Mouse (Mus musculus) forelimb bud, embryonic 11.5 days (tissue): ENCODE data around the gene Dpf1.

Experiments
- DNase-seq: peaks from one replicate; pipeline ENCODE4 v3.0.0-alpha.2; 2012; ENCODE audit warnings: low read depth, low spot score

Gene Dpf1

DNA sequence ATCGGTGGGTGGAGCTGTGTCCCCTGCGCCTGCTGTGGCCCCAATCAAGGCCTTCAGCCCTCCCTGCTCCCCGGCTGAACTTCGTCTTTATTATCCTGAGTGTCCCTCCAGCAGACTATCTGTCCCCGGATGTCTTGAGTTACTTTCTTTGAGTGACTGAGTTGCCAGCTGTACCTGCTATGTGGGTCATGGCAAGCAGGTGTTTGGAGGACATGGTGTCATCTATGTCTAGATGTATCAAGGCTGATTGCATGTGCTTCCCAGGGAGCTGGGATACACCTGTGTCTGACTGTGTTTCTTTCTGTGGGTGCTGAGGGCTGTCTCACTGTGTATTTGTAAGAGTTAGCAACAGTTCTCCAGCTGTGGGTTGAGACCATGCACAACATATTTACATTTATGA, 6.0 kb downstream of the Dpf1 start:
- no peak for DNase-seq

DNA sequence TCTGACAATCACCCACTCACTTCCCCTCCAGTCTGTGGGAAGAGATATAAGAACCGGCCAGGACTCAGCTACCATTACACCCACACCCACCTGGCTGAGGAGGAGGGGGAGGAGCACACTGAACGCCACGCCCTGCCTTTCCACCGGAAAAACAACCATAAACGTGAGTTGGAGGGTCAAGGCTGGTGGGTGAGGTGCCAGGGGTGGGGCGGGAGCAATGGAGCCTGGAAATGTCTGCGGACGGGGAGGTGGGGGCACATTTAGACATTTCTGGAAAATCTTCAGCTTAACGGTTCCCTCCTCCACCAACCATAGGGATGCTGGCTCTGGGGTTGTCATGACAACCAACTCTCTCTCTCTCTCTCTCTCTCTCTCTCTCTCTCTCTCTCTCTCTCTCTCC, 9.3 kb downstream of the Dpf1 start:
- DNase-seq, result no peak

DNA sequence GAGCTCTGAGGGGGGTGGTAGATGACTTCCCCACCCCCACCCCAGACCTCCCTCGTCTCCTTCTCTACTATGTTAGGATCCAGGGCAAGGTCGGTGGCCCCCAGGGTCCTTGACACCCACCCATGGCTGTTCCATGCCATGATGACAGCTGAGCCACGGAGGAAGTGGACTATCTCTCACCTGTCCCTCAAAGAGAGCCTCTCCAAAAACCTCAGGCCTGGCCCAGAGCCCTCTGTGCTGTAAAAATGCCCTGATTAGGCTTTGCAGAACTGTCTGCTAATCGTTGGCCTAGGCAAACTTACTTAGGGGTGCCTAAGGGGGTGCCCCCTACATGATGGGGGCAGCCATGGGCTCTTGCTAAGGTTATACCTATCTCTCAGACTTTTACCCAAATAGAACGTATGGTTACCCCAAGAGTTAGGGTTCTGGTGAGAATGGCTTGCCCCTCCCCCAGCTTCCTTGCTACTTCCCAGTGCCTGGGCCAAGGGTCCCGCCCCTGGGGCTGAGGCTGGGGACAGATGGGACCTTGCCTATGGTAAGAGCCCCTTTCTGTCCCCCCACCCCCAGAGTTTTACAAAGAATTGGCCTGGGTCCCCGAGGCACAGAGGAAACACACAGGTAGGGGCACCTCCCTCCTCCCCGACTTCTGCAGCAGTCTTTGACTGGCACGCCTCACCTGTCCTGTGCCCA, 10.0 kb downstream of the Dpf1 start:
- no peak for DNase-seq

DNA sequence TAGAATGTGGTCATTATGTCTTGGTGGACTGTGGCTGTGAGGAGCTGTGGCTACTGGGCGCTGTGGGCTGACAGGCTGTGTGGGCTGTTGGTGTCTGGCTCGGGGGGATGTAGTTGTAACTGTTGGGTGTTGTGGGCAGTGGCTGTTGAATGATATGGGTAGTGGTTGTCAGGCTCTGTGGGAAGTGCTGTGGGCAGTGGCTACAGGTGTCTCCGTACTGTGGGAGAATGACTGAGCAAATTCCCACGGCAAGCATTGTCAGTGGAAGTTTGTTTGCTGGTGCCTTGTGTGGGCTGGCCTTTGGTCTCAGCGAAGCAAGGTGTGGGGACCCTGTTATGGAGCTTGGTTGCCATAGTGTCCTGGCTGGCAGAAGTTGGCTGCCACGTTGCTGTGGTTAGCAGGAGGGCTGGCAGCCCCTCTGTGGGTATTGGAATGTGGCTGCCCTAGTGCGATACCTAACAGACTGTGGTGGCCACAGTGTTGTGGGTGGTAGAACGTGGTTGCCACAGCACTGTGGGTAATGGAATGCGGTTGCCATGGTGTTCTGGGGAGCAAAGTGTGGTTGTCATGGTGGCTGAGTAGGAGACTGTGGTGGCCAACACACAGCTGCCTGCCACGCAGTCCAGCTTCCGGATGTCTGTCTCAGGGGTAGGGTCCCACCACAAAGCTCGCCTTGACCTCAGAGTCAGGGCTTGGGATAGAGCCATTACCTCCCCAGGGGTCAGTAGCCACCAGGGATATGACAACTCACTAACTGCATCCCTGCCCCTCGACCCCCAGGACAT, 11.3 kb downstream of the Dpf1 start:
- DNase-seq, result no peak

DNA sequence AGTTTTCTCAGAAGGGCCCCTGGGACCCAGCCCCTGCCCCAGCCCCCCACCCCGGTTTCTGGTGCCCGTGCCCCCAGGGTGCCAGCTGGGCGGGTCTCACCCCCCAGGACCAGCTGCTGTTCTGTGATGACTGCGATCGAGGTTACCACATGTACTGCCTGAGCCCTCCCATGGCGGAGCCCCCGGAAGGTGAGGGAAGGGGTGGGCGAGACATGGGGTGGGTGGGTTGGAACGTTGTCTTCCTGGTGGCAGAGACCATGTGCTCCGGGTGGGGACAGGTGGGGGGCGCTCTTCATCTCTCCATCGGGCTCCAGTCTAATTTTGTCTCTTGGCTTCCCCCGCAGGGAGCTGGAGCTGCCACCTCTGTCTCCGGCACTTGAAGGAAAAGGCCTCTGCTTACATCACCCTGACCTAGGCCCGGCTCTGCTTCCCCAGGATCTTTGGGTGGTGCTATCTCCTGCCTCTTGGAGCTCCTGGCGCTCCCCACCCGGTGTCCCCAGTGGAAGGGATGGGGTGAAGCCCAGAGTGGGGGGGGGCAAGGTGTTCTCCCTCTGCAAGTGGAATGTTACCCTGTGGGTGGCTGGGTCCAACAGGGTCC, 12.5 kb downstream of the Dpf1 start:
- DNase-seq, result no peak

DNA sequence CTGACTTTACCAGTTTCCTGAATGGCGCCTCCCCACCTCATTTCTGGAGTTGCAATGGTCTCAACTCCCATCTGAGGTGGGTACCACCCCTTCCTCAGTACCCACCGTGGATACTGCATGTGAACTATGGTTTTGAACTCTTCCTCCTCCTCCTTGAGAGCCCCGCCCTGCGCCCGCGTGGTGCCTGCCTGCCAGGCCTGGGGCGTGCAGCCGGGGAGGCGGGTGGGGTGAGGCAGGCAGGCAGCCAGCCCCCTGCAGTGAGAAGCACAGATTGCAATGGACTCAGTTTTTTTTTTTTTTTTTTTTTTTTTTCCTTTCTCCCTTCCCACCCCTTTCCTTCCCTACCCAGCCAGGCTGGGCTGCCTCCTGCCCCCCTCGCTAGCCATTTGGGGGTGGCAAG, 13.2 kb downstream of the Dpf1 start:
- DNase-seq, result no peak

DNA sequence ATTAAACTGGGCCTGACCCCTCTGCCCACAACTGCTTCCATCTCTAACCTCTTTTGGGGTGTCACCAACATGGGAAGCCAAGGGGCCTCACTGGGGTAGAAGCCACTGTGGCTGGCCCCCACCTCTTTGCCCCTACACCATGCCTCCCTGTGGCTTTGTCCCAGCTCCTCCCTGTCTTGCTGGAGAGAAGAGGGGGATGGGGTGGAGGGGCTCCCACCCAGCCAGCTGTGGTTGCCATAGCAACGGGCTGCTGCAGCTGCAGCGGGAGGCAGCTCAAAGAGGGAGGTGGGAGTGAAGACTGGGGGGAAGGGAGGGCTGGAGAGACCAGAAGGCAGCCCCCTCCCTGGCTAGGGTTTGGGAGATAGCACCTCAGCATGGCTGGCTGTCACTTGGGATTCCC, 13.8 kb downstream of the Dpf1 start:
- peak; percentile 95 for DNase-seq

DNA sequence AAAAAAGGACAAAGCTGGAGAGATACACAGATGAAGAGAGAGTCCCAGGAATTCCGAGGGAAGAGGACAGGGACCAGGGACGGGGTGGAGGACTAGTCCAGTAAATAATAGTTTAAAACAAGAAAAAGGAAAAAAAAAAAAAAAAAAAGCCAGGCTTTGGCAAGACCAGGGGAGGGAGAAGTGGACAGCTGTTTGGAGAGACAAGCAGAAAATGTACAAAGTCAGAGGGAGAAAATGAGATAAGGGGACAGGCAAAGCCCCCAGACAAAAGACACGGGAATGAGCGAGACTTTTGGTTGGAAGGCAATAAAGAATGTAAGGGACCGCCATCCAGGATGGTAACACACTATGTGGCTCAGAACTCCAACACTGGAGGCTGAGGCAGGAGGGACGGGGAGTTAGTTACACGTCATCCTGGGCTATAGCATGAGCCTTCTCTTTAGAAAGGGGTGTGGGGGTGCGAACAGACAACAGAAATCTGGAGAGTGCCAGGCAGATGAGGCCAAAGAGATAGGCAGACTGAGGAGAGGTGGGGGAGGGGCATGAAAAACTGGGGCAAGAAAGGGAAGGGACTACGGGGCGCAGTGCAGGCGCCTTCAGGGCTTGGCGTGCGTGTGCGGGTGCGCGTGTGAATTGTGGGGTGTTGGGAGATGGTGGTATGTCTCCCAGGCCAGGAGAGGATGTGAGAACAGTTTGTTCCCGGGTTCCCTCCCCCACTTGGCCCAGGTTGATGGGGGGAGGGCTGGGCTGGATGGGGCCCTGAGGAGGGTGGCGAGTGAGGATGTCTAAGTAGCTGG, 14.6 kb downstream of the Dpf1 start:
- DNase-seq, result no peak

DNA sequence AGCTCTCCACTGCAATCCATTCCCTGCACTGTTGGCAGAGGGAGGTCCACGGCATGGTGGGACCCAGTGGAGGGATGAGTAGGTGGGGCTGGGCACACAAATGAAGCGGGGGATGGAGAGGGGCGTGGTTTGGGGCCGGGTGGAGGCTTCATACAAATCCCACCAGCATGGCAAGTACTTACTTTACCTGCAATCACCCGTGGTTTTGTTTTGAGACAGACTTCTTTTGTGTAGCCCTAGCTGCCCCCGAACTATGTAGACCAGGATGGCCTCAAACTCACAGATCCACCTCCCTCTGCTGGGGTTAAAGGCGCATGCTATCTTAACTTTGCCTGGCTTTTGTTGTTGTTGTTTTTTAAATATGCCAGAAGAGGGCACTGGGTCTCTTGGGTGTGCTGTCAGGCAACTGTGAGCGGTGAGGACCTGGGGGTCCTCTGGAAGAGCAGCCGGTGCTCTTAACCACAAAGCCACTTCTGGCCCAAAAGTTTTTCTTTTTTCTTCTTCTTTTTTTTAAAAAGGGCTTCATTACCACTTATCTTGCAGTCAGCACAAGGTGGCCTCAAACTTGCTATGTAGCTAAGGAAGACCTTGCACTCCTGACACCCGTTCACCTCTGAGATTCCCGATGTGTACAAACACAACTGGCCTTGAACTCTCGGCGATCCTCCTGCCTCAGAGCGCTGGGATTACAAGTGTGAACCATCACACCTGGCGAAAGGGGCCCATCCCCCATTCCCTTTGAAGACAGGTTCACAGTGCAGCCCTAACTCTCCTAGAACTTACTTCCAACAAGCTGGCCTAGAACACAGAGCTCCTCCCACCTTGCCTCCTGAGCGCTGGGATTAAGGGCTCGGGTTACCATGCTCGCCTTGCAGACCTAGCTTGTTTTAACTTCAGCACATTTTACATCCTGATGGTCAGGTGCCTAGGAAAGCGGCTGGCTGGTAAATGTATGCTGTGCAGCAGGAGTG, 15.9 kb downstream of the Dpf1 start:
- DNase-seq, result peak; percentile 76

DNA sequence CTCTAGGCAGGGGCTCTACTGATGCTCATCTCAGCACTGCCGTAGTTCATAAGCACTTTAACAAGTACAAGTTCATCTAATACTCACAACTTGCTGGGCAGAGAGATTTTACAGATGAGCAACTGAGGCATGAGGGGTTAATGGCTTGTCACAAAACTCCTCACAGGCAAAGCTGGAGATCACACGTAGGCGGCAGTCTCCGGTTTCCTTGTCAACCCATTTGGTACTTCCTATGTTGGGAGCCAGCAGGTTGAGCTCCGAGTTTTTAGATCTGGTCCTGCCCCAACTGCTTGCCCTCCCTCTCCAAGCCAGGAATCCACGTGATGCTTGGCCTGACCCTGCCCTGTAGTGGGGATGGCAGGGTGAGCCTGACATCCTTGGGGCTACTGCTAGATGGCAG, 23.3 kb downstream of the Dpf1 start:
- no peak for DNase-seq

DNA sequence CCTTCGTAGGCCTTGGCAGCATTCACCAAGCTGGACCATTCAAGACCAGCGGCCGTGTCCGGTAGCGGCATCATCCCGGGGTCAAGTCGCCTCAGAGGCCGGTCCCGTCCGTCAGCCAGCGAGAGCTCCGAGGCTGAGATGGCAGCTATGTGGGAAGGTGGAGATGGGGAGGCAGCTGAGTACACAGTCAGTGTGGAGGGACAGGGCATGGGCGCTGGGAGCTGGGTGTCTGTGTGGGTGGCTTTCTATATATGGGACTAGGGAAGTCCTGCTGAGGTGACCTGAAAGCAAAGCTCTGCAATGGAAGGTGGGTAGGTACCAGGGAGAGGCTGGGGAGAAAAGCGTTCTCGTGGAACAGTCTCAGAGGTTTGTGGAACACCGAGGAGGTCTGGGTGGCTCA, 25.2 kb downstream of the Dpf1 start:
- no peak for DNase-seq

DNA sequence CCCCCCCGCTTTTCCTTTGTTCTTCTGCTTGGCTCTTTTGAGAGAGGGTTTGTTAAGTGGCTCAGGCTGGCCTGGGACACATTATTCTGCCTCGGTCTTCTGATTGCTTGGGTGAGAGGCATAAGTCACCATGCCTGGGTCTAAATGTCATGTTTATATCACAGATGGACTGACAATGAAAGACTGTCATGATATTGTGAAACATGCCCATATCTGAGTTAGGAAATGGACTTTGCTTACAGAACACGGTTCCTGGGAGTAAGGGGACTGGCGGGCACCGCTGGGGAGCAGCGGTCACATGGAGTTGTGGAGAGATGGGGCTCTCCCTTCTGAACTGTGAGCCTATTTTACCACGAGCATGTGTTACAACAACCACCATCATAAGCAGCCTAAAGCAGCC, 30.4 kb downstream of the Dpf1 start:
- no peak for DNase-seq

DNA sequence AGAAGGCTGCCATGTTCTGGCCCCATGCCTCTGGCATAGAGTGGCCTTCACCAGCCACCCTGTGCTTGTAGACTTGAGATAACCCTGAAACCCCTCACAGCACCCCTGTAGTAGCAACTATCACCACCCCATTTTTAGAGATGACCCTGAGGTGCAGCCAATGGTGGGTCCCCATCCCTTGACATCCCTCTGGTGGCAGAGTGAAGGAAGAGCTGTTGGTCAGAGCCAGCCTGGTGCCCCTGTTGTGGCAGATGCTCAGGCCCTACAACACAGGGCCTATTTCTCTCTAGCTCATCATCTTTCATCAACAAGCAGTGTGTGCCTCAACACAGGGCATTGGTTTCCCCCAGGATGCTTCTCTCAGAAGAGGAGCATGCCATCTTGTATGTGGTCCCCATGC, 31.5 kb downstream of the Dpf1 start:
- DNase-seq, result no peak

DNA sequence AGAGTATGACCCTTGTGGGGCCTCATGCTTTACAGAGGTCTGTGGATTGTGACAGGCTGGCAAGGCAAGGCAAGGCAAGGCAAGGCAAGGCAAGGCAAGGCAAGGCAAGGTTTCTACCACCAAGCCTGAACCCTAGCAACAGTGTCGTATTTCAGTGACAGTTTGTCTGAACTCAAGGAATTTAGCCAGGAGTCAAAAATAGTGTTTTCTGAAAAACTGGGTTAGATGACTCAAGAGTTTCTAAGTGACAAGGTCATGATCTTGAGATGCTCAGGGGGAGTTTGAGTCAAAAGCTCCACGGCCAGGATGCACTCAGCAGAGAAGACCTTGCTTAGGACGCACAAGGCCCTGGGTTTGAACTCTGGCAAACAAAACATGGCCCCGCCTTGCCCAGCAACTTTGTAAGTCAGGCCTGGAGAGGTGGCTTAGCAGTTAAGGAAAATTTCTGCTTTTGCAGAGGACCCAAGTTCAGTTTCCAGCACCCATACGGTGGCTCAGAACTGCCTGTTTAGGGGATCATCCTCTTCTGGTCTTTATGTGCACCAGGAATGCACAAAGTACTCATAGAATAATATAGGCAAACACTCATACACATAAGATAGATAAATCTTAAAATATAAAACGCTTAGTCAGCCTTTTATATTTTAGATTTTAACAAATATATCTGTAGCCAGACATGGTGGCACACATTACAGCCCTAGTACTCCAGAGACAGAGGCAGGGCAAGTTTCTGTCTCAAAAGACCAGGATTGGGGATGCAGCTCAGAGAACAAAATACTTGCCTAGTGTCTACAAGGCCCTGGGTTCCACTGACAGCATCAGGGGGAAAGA, 32.3 kb downstream of the Dpf1 start:
- no peak for DNase-seq

DNA sequence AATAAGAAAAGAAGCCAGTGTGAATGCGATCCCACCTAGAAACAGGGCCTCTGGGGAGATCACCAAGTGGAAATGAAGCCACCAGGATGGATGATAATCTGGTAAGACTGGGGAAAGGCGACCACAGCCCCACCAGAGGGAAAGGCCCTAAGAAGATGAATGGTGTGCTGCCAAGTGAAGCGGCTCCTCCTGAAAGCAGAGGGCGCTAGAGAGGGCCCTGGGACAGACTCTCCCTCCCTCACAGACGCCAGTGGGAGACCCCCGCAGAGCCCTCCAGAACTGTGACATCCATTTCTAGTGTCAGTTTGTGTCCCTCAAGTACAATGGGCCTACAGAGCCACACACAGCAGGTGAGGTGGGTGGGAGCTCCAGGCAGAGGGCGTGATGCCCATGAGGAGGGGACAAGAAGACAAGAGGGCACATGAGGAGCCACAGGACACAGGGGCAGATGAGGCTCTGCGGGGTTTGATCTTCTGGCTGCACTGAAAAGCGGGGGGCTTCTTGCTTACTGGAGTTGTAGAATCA, 33.1 kb downstream of the Dpf1 start:
- DNase-seq, result no peak

DNA sequence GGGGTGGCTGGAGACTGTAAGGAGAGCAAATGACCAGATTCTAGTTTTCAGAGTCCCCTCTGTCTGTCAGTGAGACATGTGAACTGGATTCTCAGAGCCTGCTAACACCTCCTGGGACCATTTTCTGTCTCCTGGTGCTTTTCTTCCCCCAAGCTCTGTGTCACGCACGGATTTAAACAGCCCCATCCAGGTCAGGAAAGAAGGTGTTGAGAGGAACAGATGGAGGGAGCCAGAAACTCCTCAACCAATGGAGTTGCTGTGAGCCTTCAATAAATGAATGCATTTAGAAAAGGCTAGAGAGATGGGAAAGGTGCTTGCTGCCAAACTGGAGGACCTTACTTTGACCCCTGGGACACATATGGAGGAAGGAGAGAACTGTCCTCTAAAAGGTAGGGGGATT, 34.0 kb downstream of the Dpf1 start:
- DNase-seq, result no peak

DNA sequence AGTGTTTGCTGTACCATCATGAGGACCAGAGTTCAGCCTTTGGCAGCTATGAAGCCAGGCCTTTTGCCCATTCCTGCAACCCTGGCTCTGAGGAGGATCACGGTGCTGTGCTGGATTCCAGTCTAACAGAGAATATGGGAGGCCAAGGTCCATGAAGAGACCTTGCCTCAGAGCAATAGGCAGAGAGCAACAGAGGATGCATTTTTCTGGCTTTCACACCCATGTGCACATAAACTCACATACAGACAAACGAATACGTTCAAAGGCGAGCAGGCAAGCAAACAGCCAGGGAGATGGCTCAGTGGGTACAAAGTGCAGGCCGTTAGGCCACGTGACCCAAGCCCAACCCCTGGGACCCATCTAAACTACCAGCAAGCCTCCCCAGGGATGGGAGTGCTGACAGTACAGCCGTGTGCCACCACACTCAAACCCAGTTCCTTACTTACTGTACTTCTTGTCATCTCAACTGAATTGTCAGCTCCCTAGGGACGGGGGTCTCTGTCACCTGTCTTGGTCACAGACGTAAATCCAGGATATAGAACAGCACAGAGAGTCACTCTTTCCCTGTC, 34.7 kb downstream of the Dpf1 start:
- DNase-seq, result no peak

DNA sequence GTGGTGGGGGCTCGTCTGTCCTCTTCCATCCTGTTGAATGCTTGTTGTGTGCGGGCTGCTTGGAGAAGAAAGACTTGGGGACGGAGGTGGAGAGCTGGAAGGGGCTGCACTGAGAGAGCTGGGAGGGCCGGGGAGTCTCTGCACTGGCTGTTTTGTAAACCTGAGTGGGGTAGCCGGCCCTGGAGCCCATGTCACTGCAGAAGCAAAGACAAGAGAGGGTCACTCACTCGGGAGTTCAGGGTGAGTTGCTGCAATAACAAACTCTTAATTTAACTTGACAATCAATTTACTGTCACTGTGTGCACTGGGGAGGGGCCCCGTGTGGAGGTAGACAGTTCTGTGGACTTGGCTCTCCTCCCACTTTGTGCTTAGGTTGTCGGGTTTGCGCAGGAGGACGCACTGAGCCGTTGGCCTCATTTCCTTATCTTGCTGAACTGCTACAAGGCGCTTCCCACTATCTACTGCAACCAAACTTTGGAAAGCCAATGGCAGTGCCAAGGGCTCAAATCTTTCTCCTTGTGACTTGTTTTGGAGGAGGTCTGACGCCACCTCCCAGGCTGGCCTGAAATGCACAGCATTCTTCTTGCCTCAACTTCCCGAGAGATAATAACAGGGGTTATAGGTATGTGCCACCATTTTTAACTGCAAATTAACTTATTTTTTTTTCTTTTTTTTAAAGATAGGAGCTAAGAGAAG, 35.4 kb downstream of the Dpf1 start:
- DNase-seq, result no peak

DNA sequence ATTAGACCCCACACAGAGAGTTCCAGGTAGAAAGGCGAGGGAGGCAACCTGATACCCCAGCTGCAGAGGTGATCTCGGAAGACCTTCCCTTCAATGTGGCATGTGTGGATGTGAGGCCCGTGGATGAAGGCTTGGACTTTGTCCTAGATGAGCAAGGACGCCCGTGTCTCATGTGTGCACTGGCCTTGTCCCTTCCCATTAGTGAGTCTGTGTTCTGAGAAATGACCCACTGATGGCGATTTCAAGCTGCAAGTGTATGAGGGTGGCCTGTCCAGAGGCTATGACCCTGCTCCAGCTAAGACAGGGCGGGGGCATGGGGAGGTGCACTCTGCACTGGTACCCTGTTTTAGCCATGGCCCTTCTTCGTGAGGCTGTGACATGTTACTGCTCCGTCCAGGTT, 36.5 kb downstream of the Dpf1 start:
- no peak for DNase-seq
